Mouse (Mus musculus): Measurements from ENCODE around the gene Lonp2.

DNA sequence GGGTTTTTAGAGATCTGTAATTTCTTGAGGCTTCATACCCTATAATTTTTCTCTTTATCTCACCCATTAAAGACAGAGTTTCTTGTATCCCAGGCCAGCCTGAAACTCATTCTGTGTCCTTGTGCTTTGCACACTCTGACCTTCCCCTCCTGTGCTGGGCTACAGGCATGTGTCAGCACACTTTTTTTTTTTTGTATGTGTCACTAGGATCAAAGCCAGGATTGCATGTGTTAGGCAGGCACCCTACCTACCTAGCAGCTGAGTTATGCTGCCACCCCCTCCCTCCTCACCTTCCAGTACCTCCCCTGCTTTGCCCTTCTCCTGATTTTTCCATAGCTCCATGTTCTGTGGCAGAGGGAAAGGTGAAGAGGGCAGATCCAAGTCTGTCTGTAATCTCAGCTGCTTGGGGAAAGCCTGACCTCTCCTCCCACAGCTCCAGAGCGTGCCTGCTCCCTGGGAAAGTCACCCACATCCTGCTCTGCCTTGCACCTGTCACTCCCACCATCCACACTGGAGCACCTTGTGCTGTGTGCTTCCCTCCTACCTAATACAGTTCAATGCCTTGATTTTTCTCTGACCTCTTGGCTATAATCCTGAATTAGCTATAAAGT, 75.1 kb downstream of the Lonp2 start:
- no peak for TF ChIP-seq POLR2A (IDR thresholded peaks at IDR 0.05; ENCODE audit: borderline replicate concordance, low read depth, low read length)
- TF ChIP-seq CTCF (IDR thresholded peaks at IDR 0.05; ENCODE audit: low read depth, low read length), result no peak

Data from bone marrow macrophage, adult 2 months (primary cell).